Mouse (Mus musculus) embryo, embryonic 11.5 days (tissue): ENCODE measurements around the gene Kifap3.

ENCODE experiments used
- DNase-seq: peaks from one replicate; pipeline ENCODE4 v3.0.0-alpha.2; 2012; ENCODE audit warnings: low read depth, low spot score

The Kifap3 gene

GRCm38 (mm10) chr1:163893774-163894527 is 114.6 kb downstream of the Kifap3 start:
- DNase-seq = no peak

GRCm38 (mm10) chr1:163898291-163898764 is 118.9 kb downstream of the Kifap3 start:
- no peak for DNase-seq

GRCm38 (mm10) chr1:163899575-163899974 is 120.2 kb downstream of the Kifap3 start:
- no peak for DNase-seq

- DNase-seq = no peak
Measured at GRCm38 (mm10) chr1:163900168-163900567, 120.8 kb downstream of the Kifap3 start.

- no peak for DNase-seq
Measured at GRCm38 (mm10) chr1:163903411-163903810, 124.0 kb downstream of the Kifap3 start.

- no peak for DNase-seq
Measured at GRCm38 (mm10) chr1:163907007-163907811, 127.8 kb downstream of the Kifap3 start.

- DNase-seq = no peak
Measured at GRCm38 (mm10) chr1:163908389-163908788, 129.0 kb downstream of the Kifap3 start.

- peak; percentile 44 for DNase-seq
Measured at GRCm38 (mm10) chr1:163910343-163910742, 131.0 kb downstream of the Kifap3 start.

GRCm38 (mm10) chr1:163910785-163911184 is 131.4 kb downstream of the Kifap3 start:
- DNase-seq = no peak

- DNase-seq = no peak
Measured at GRCm38 (mm10) chr1:163911981-163912380, 132.6 kb downstream of the Kifap3 start.

GRCm38 (mm10) chr1:163917349-163918160 is 138.2 kb downstream of the Kifap3 start:
- no peak for DNase-seq

- DNase-seq = no peak
Measured at GRCm38 (mm10) chr1:163924093-163924492, 144.7 kb downstream of the Kifap3 start.

- no peak for DNase-seq
Measured at GRCm38 (mm10) chr1:163928846-163929245, 149.5 kb downstream of the Kifap3 start, which contains the start of gene Scyl3. TSS of gene Scyl3 (plus strand) at chr1:163929100.

GRCm38 (mm10) chr1:163929636-163930457 is 150.5 kb downstream of the Kifap3 start:
- DNase-seq = peak; percentile 87

GRCm38 (mm10) chr1:163930458-163930794 is 151.0 kb downstream of the Kifap3 start:
- DNase-seq = no peak

- no peak for DNase-seq
Measured at GRCm38 (mm10) chr1:163931801-163932200, 152.4 kb downstream of the Kifap3 start.

GRCm38 (mm10) chr1:163934591-163934990 is 155.2 kb downstream of the Kifap3 start:
- DNase-seq = no peak

GRCm38 (mm10) chr1:163942056-163942455 is 162.7 kb downstream of the Kifap3 start:
- DNase-seq = no peak

GRCm38 (mm10) chr1:163953396-163953795 is 174.0 kb downstream of the Kifap3 start:
- no peak for DNase-seq

- DNase-seq = no peak
Measured at GRCm38 (mm10) chr1:163958036-163958435, 178.7 kb downstream of the Kifap3 start.
